Mouse (Mus musculus) forebrain, embryonic 13.5 days (tissue): ENCODE results near the gene Echs1. TPM values are rescaled to one million over a fixed set of nuclear protein-coding genes. Genes with fewer than 3 reads are reported as not detected.

ENCODE experiments used
- ATAC-seq: fragments of 200-750 bp; cut with Nextera tagmentation; 2 replicates; pipeline ENCODE4 v1.8.0; 2017
- H3K27ac ChIP-seq: fragments of 300-500 bp; sonication (generic); 2 replicates; pipeline ENCODE4 v1.5.1; 2015; ENCODE audit warnings: inconsistent platforms, mild to moderate bottlenecking, moderate library complexity
- H3K27me3 ChIP-seq: fragments of 300-500 bp; sonication (generic); 2 replicates; pipeline ENCODE4 v1.6.1; 2015; ENCODE audit warnings: mild to moderate bottlenecking, inconsistent platforms
- H3K36me3 ChIP-seq: fragments of 300-500 bp; sonication (generic); 2 replicates; pipeline ENCODE4 v1.6.1; 2015; ENCODE audit warnings: mild to moderate bottlenecking, inconsistent platforms; ENCODE audit not compliant: poor library complexity, severe bottlenecking
- H3K4me1 ChIP-seq: fragments of 300-500 bp; sonication (generic); 2 replicates; pipeline ENCODE4 v1.6.1; 2015; ENCODE audit warnings: inconsistent platforms
- H3K4me2 ChIP-seq: fragments of 300-500 bp; sonication (generic); 2 replicates; pipeline ENCODE4 v1.6.1; 2015; ENCODE audit warnings: inconsistent platforms, mild to moderate bottlenecking, moderate library complexity
- H3K4me3 ChIP-seq: fragments of 300-500 bp; sonication (generic); 2 replicates; pipeline ENCODE4 v1.5.1; 2015; ENCODE audit warnings: mild to moderate bottlenecking, inconsistent platforms
- H3K9ac ChIP-seq: fragments of 300-500 bp; sonication (generic); 2 replicates; pipeline ENCODE4 v1.6.1; 2015; ENCODE audit warnings: mild to moderate bottlenecking, inconsistent platforms
- H3K9me3 ChIP-seq: fragments of 300-500 bp; sonication (generic); replicated peaks from 2 replicates; pipeline ENCODE4 v1.6.1; 2016; ENCODE audit warnings: inconsistent platforms
- WGBS: fragments of 180-500 bp; shearing (Covaris S2); methylation state at CpG from one replicate; pipeline ENCODE4 v1.1.7; 2015; 5-methylcytosine and 5-hydroxymethylcytosine counted together
- polyA plus RNA-seq: library from polyadenylated mRNA; unstranded; fragments of >200 nt; fragmentation: Nextera tagmentation; extraction: Ambion mirVana; gene quantifications from 2 replicates; pipeline ENCODE4 v1.2.1, GENCODE M21; 2015

Gene Echs1
- polyA plus RNA-seq, 1 experiment from 2014 or later: 128 TPM

GRCm38 (mm10) chr7:140057413-140058407, 58.6 kb downstream of the Echs1 start:
- peak overlapping the region; percentile 75 for H3K4me2 ChIP-seq
- H3K4me1 ChIP-seq: peaks cover 58% of the 10 kb centered on the region
- no peaks in the 10 kb centered on the region for H3K36me3 ChIP-seq
- WGBS: 1% methylated on average over 53 of the region's 53 CpGs
- H3K9ac ChIP-seq: peak overlapping the region; percentile 75
- H3K27me3 ChIP-seq: peaks cover 47% of the 10 kb centered on the region
- H3K27ac ChIP-seq: peak overlapping the region; percentile 89
- ATAC-seq: peak; percentile 76
- peak overlapping the region; percentile 48 for H3K4me3 ChIP-seq
- H3K9me3 ChIP-seq: no peaks in the 10 kb centered on the region

Other genes starting within 250 kb of the Echs1 start
- gene Kndc1, start 221.8 kb downstream of the Echs1 start, polyA plus RNA-seq: 2.1 and 3.1 TPM in 2 replicates
- gene Utf1, start 172.7 kb downstream of the Echs1 start, polyA plus RNA-seq: not detected in 2 replicates
- 0.50 and 1.2 TPM in 2 replicates for gene 6430531B16Rik, start 137.7 kb downstream of the Echs1 start, polyA plus RNA-seq
- gene Adam8, start 123.9 kb downstream of the Echs1 start, polyA plus RNA-seq: 3.9 and 4.3 TPM in 2 replicates
- gene Zfp511, start 80.1 kb downstream of the Echs1 start, polyA plus RNA-seq: 52.2 and 53.7 TPM in 2 replicates
- gene Tubgcp2, start 79.8 kb downstream of the Echs1 start, polyA plus RNA-seq: 69.6 and 74.7 TPM in 2 replicates
- 1.2 and 2.0 TPM in 2 replicates for gene Msx3, start 67.4 kb downstream of the Echs1 start, polyA plus RNA-seq
- gene Caly, start 33.9 kb downstream of the Echs1 start, polyA plus RNA-seq: 46.4 and 58.4 TPM in 2 replicates
- not detected in 2 replicates for gene Prap1, start 23.1 kb downstream of the Echs1 start, polyA plus RNA-seq
- gene Fuom, start 14.0 kb downstream of the Echs1 start, polyA plus RNA-seq: 19.3 and 19.6 TPM in 2 replicates
- 7.5 and 9.7 TPM in 2 replicates for gene Paox, start 677 bp downstream of the Echs1 start, polyA plus RNA-seq
- 35.3 and 38.7 TPM in 2 replicates for gene Mtg1, start 21.1 kb upstream of the Echs1 start, polyA plus RNA-seq
- gene Sprn, start 38.4 kb upstream of the Echs1 start, polyA plus RNA-seq: 3.3 and 5.3 TPM in 2 replicates
- not detected in 2 replicates for gene Olfr522, start 48.3 kb upstream of the Echs1 start, polyA plus RNA-seq
- gene Olfr523, start 56.7 kb upstream of the Echs1 start, polyA plus RNA-seq: not detected in 2 replicates
- gene Olfr524, start 89.5 kb upstream of the Echs1 start, polyA plus RNA-seq: not detected in 2 replicates
- not detected in 2 replicates for gene Cd163l1, start 101.8 kb upstream of the Echs1 start, polyA plus RNA-seq
- gene 5830411N06Rik, start 130.8 kb upstream of the Echs1 start, polyA plus RNA-seq: not detected in 2 replicates
- not detected in 2 replicates for gene Olfr525, start 204.4 kb upstream of the Echs1 start, polyA plus RNA-seq
- gene Olfr527, start 217.5 kb upstream of the Echs1 start, polyA plus RNA-seq: not detected in 2 replicates
- not detected in 2 replicates for gene Olfr60, start 245.2 kb upstream of the Echs1 start, polyA plus RNA-seq